Mouse (Mus musculus) CH12.LX (cell line): ENCODE data around the gene Sf3b1. TPM values are rescaled to one million over a fixed set of nuclear protein-coding genes. Genes with fewer than 3 reads are reported as not detected.
"Not testable (repeated sequence)": the region's sequence is repeated elsewhere in the genome, so short reads cannot be mapped to it uniquely, and the experiment has no call there.

Experiments
- DNase-seq: peaks from one replicate; pipeline ENCODE4 v3.0.0-alpha.2; 2013; ENCODE audit errors: extremely low read depth
- H3K27ac ChIP-seq: 2 replicates; pipeline ENCODE4 v1.5.1; 2012; ENCODE audit warnings: low read depth, mild to moderate bottlenecking, control low read depth, moderate library complexity; ENCODE audit not compliant: insufficient read depth
- H3K27me3 ChIP-seq: replicated peaks from 2 replicates; pipeline ENCODE3; 2012; ENCODE audit warnings: inconsistent platforms
- H3K36me3 ChIP-seq, 2 experiments: replicated peaks in 1 of 2; 2 replicates each; pipeline versions ENCODE3 to v1.6.1; 2012; ENCODE audit warnings: inconsistent platforms in 1 of 2, low read length in 1 of 2, mild to moderate bottlenecking in 1 of 2, mixed read lengths in 1 of 2, moderate library complexity in 1 of 2; ENCODE audit not compliant: control insufficient read depth in 1 of 2, insufficient read depth in 1 of 2
- H3K4me1 ChIP-seq, 2 experiments: 2 replicates each; pipeline ENCODE4 v1.6.1; 2012; ENCODE audit warnings: inconsistent platforms in 1 of 2, moderate library complexity in 1 of 2; ENCODE audit not compliant: insufficient read depth in 2 of 2, control insufficient read depth in 1 of 2
- H3K4me2 ChIP-seq: 2 replicates; pipeline ENCODE4 v1.6.1; 2012; ENCODE audit warnings: low read depth, mild to moderate bottlenecking, control low read depth; ENCODE audit not compliant: poor library complexity, insufficient read depth, severe bottlenecking
- H3K4me3 ChIP-seq, 3 experiments: fragments of 150-350 bp in 1 of 3; sonication (generic) in 1 of 3; replicated peaks in 1 of 3; 2 replicates each; pipeline versions ENCODE3 to v1.5.1; 2011 to 2012; ENCODE audit warnings: low read depth in 2 of 3, low read length in 2 of 3, mild to moderate bottlenecking in 2 of 3, moderate library complexity in 2 of 3, control low read depth in 1 of 3, improper control_type of control experiment in 1 of 3, inconsistent platforms in 1 of 3, mixed read lengths in 1 of 3; ENCODE audit not compliant: poor library complexity in 1 of 3
- H3K79me2 ChIP-seq: replicated peaks from 2 replicates; pipeline ENCODE4 v1.6.1; 2012; ENCODE audit warnings: mild to moderate bottlenecking, moderate library complexity; ENCODE audit not compliant: control insufficient read depth, poor library complexity, insufficient read depth, severe bottlenecking; ENCODE audit errors: extremely low read depth
- H3K9ac ChIP-seq: 2 replicates; pipeline ENCODE4 v1.6.1; 2012; ENCODE audit warnings: low read depth, mild to moderate bottlenecking, control low read depth, moderate library complexity; ENCODE audit not compliant: insufficient read depth
- H3K9me3 ChIP-seq: replicated peaks from 2 replicates; pipeline ENCODE3; 2012; ENCODE audit warnings: low read length, inconsistent platforms, mixed read lengths
- BHLHE40 ChIP-seq: IDR thresholded peaks from 2 replicates; pipeline ENCODE4 v1.6.1; 2011; ENCODE audit warnings: mild to moderate bottlenecking, low read depth, low read length, improper control_type of control experiment
- CHD1 ChIP-seq: IDR thresholded peaks from 2 replicates; pipeline ENCODE4 v1.6.1; 2012; ENCODE audit warnings: low read depth, low read length, improper control_type of control experiment, inconsistent platforms
- CTCF ChIP-seq, 2 experiments: IDR thresholded peaks in 1 of 2; conservative IDR thresholded peaks in 1 of 2; 2 replicates each; pipeline ENCODE4 v1.5.1; 2011 to 2012; ENCODE audit warnings: low read depth in 2 of 2, low read length in 2 of 2, improper control_type of control experiment in 1 of 2, inconsistent platforms in 1 of 2, mild to moderate bottlenecking in 1 of 2, moderate library complexity in 1 of 2
- E2F4 ChIP-seq: IDR thresholded peaks from 2 replicates; pipeline ENCODE4 v1.6.1; 2011; ENCODE audit warnings: low read depth, low read length, improper control_type of control experiment; ENCODE audit not compliant: insufficient replicate concordance
- EP300 ChIP-seq: IDR thresholded peaks from 2 replicates; pipeline ENCODE4 v1.6.1; 2011; ENCODE audit warnings: low read length, improper control_type of control experiment
- ETS1 ChIP-seq: conservative IDR thresholded peaks from 2 replicates; pipeline ENCODE4 v1.6.1; 2012; ENCODE audit warnings: low read depth, mild to moderate bottlenecking, inconsistent platforms, low read length, improper control_type of control experiment, moderate library complexity
- GABPA ChIP-seq: IDR thresholded peaks from 2 replicates; pipeline ENCODE4 v1.6.1; 2012; ENCODE audit warnings: low read depth, low read length, improper control_type of control experiment, inconsistent platforms; ENCODE audit not compliant: insufficient replicate concordance
- IRF4 ChIP-seq: IDR thresholded peaks from 2 replicates; pipeline ENCODE4 v1.6.1; 2014; ENCODE audit warnings: low read depth, mild to moderate bottlenecking, inconsistent platforms, low read length, improper control_type of control experiment
- JUN ChIP-seq: IDR thresholded peaks from 2 replicates; pipeline ENCODE4 v1.6.1; 2011; ENCODE audit warnings: low read depth, mild to moderate bottlenecking, low read length, improper control_type of control experiment, moderate library complexity; ENCODE audit not compliant: insufficient read depth
- JUND ChIP-seq: conservative IDR thresholded peaks from 2 replicates; pipeline ENCODE4 v1.6.1; 2011; ENCODE audit warnings: low read depth, low read length, improper control_type of control experiment
- MAFK ChIP-seq: IDR thresholded peaks from 2 replicates; pipeline ENCODE4 v1.6.1; 2011; ENCODE audit warnings: low read length, improper control_type of control experiment; ENCODE audit not compliant: insufficient replicate concordance
- MAX ChIP-seq: IDR thresholded peaks from 2 replicates; pipeline ENCODE4 v1.6.1; 2011; ENCODE audit warnings: low read length, improper control_type of control experiment
- NELFE ChIP-seq: IDR thresholded peaks from 2 replicates; pipeline ENCODE4 v1.6.1; 2011; ENCODE audit warnings: low read depth, low read length, improper control_type of control experiment
- NRF1 ChIP-seq: IDR thresholded peaks from 2 replicates; pipeline ENCODE4 v1.6.1; 2014; ENCODE audit warnings: low read depth, mild to moderate bottlenecking, inconsistent platforms, low read length, improper control_type of control experiment, moderate library complexity
- POLR2A ChIP-seq: IDR thresholded peaks from 2 replicates; pipeline ENCODE4 v1.6.1; 2011; ENCODE audit warnings: low read depth, mild to moderate bottlenecking, improper control_type of control experiment, low read length
- POLR2AphosphoS2 ChIP-seq: IDR thresholded peaks from 2 replicates; pipeline ENCODE4 v1.6.1; 2011; ENCODE audit warnings: low read depth, low read length, improper control_type of control experiment
- RAD21 ChIP-seq: IDR thresholded peaks from 2 replicates; pipeline ENCODE4 v1.6.1; 2011; ENCODE audit warnings: low read depth, mild to moderate bottlenecking, low read length, improper control_type of control experiment, moderate library complexity
- SMC3 ChIP-seq: IDR thresholded peaks from 2 replicates; pipeline ENCODE4 v1.6.1; 2011; ENCODE audit warnings: low read depth, low read length, improper control_type of control experiment
- TBP ChIP-seq: conservative IDR thresholded peaks from 2 replicates; pipeline ENCODE4 v1.6.1; 2011; ENCODE audit warnings: low read depth, low read length, improper control_type of control experiment
- TCF12 ChIP-seq: IDR thresholded peaks from 2 replicates; pipeline ENCODE4 v1.6.1; 2014; ENCODE audit warnings: low read depth, mild to moderate bottlenecking, inconsistent platforms, low read length, improper control_type of control experiment
- UBTF ChIP-seq: IDR thresholded peaks from 2 replicates; pipeline ENCODE4 v1.6.1; 2012; ENCODE audit warnings: low read depth, mild to moderate bottlenecking, inconsistent platforms, low read length, improper control_type of control experiment, moderate library complexity
- ZC3H11A ChIP-seq: IDR thresholded peaks from 2 replicates; pipeline ENCODE4 v1.6.1; 2012; ENCODE audit warnings: low read depth, mild to moderate bottlenecking, inconsistent platforms, low read length, improper control_type of control experiment
- ZKSCAN1 ChIP-seq: IDR thresholded peaks from 2 replicates; pipeline ENCODE4 v1.6.1; 2012; ENCODE audit warnings: low read depth, inconsistent platforms, low read length, improper control_type of control experiment, borderline replicate concordance
- ZMIZ1 ChIP-seq: IDR thresholded peaks from 2 replicates; pipeline ENCODE4 v1.6.1; 2012; ENCODE audit warnings: low read depth, mild to moderate bottlenecking, inconsistent platforms, low read length, improper control_type of control experiment
- ZNF384 ChIP-seq: IDR thresholded peaks from 2 replicates; pipeline ENCODE4 v1.6.1; 2012; ENCODE audit warnings: low read depth, low read length, improper control_type of control experiment, inconsistent platforms
- dilution Hi-C: fragments of 300-500 bp; cut with MboI; formaldehyde crosslinking; loops from 2 replicates; pipeline ENCODE4 v1.14.3; 2020; ENCODE audit warnings: low sequenced_read_pairs; ENCODE audit not compliant: extremely low pct_unique_long_range_greater_than_20kb, extremely low pct_ligation_motif_present
- in situ Hi-C: fragments of 300-500 bp; cut with MboI; formaldehyde crosslinking; loops from 3 replicates; pipeline ENCODE4 v1.14.3; 2019; ENCODE audit warnings: low sequenced_read_pairs, low pct_ligation_motif_present, low pct_unique_long_range_greater_than_20kb, mixed read lengths
- polyA plus RNA-seq: library from polyadenylated mRNA; unstranded; fragments of >175 nt; gene quantifications from 2 replicates; pipeline ENCODE4 v1.2.1, GENCODE M21; 2012; ENCODE audit warnings: low read depth; ENCODE audit not compliant: insufficient read length
- total RNA-seq, 2 experiments: library from RNA; depleted of rRNA; stranded (reverse); fragments of 300-350 nt in 1 of 2; fragments of >200 nt in 1 of 2; gene quantifications; 2 replicates each; pipeline ENCODE4 v1.2.3; 2012 to 2014

Sf3b1 gene
- total and polyA plus RNA-seq, 3 experiments: 109 to 186 (median 133) TPM

- no peak overlapping the region for H3K9ac ChIP-seq
- no peaks in the 10 kb centered on the region for H3K9me3 ChIP-seq
- H3K4me2 ChIP-seq: no peak overlapping the region
- no peak overlapping the region for H3K27ac ChIP-seq
- no peaks in the 10 kb centered on the region for H3K36me3 ChIP-seq
- dilution Hi-C loops (no loop called here), in situ Hi-C loops (no loop called here)
- H3K4me3 ChIP-seq: no peak overlapping the region
- no peaks in the 10 kb centered on the region for H3K27me3 ChIP-seq
- DNase-seq: no peak
- 0 out of 4 replicates have a peak, but pooled peaks cover 0 to 3% of the 10 kb centered on the region in 2 experiments for H3K4me1 ChIP-seq
- TF ChIP-seq IRF4 (no peak), CTCF (conservative IDR thresholded peaks at IDR 0.05 in 1 of 2, IDR thresholded peaks at IDR 0.05 in 1 of 2; ENCODE audit: low read depth in 2 of 2, low read length in 2 of 2) (no peak), ZNF384 (no peak), EP300 (no peak), JUN (no peak), GABPA (no peak), UBTF (no peak), NRF1 (no peak), SMC3 (no peak), POLR2AphosphoS2 (no peak), NELFE (no peak), TCF12 (no peak), ZKSCAN1 (no peak), ZC3H11A (no peak), CHD1 (no peak), E2F4 (no peak), TBP (no peak), ETS1 (no peak), ZMIZ1 (no peak)
- TF ChIP-seq, all 38 proteins: peak for 0
- H3K79me2 ChIP-seq: no peaks in the 10 kb centered on the region
Measured at GRCm38 (mm10) chr1:54960613-54961165, 66.6 kb downstream of the Sf3b1 start.

DNA sequence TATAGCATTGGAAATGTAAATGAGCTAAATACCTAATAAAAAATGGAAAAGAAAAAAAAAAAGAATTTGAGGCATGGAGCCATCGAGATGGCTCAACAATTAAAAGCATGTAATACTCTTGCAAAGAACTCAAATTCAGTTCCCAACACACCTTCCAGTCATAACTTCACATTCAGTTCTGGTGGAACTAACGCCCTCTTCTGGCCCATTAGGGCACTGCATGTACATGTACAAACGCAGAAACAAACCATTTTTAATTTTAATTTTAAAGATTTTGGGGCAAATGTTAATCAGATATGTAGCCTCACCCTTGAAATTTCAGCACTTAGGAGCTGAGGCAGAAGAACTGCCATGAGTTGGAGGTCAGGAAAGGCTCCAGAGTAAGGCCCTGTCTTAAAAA, 68.8 kb downstream of the Sf3b1 start:
- no peak for TF ChIP-seq TBP
- TF ChIP-seq ETS1: no peak
- no peak for TF ChIP-seq MAFK
- no peak for TF ChIP-seq IRF4
- TF ChIP-seq POLR2A: no peak
- peak; percentile 36 for TF ChIP-seq RAD21
- peak; percentile 58 for TF ChIP-seq SMC3
- no peak for TF ChIP-seq ZC3H11A
- no peak for TF ChIP-seq MAX
- no peak for TF ChIP-seq JUND
- no peak for TF ChIP-seq BHLHE40
- TF ChIP-seq CTCF (conservative IDR thresholded peaks at IDR 0.05 in 1 of 2, IDR thresholded peaks at IDR 0.05 in 1 of 2; ENCODE audit: low read depth in 2 of 2, low read length in 2 of 2): peak; percentile 31 to 60; a peak in 2 of 4 replicates
- no peak overlapping the region for H3K27ac ChIP-seq
- dilution Hi-C loops (no loop called here), in situ Hi-C loops (no loop called here)
- H3K9me3 ChIP-seq: no peaks in the 10 kb centered on the region
- H3K4me1 ChIP-seq: 0 out of 4 replicates have a peak, but pooled peaks cover 0 to 3% of the 10 kb centered on the region in 2 experiments
- H3K4me2 ChIP-seq: no peak overlapping the region
- H3K79me2 ChIP-seq: no peaks in the 10 kb centered on the region
- DNase-seq: no peak
- H3K9ac ChIP-seq: no peak overlapping the region
- no peaks in the 10 kb centered on the region for H3K27me3 ChIP-seq
- H3K4me3 ChIP-seq: no peak overlapping the region
- no peaks in the 10 kb centered on the region for H3K36me3 ChIP-seq

DNA sequence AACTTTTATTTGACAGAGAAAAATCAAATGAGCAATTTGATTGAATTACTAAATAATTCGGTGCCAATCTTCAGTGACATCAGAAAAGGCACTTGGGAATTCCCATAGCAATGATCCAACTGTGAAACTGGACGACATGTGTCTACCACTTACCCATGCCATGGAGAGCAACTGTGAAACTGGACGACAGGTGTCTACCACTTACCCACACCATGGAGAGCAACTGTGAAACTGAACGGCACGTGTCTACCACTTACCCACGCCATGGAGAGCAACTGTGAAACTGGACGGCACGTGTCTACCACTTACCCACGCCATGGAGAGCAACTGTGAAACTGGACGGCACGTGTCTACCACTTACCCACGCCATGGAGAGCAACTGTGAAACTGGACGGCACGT, 70.3 kb downstream of the Sf3b1 start:
- H3K4me3 ChIP-seq, H3K27me3 ChIP-seq, DNase-seq, H3K27ac ChIP-seq, in situ Hi-C loops, H3K9ac ChIP-seq, dilution Hi-C loops, H3K79me2 ChIP-seq, H3K4me1 ChIP-seq, H3K9me3 ChIP-seq, H3K36me3 ChIP-seq, H3K4me2 ChIP-seq: not testable (repeated sequence)
